Mouse (Mus musculus): ENCODE data around the gene Ap1s1. TPM values are rescaled to one million over a fixed set of nuclear protein-coding genes. Genes with fewer than 3 reads are reported as not detected.

The Ap1s1 gene
- polyA plus RNA-seq, 1 experiment from 2014 or later, result 191 TPM

DNA sequence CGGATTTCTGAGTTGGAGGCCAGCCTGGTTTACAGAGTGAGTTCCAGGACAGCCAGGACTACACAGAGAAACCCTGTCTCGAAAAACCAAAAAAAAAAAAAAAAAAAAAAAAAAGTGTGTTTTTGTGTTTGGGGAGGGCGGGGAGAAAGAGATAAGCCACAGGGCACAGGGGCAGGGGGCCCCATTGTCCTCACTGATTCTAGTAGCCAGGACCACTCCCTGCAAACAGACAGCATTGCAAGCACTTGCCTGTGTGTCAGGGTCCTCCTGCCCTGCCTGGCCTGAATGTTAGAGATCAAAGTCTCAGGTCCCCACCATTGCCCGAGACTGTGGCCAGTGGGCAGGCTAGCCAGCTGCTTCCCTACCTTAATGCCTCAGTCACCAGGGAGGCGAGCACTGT lies 46.5 kb downstream of the Ap1s1 start:
- Histone ChIP-seq H3K4me1 (ENCODE audit: insufficient read depth) (peaks cover 10% of the 10 kb centered on the region; the same call in 1 of the 2 replicates), H3K4me3 (ENCODE audit: low read depth, low read length) (no peak overlapping the region), H3K27me3 (ENCODE audit: insufficient read depth, low read length) (no peaks in the 10 kb centered on the region), H3K4me2 (no peak overlapping the region), H3K36me3 (ENCODE audit: insufficient read depth) (peaks cover 17% of the 10 kb centered on the region), H3K27ac (ENCODE audit: low read depth) (no peak overlapping the region), H3K9ac (no peak overlapping the region), H3K9me3 (ENCODE audit: low read depth, low read length) (no peaks in the 10 kb centered on the region)
- WGBS, result 60% methylated on average over 4 of the region's 5 CpGs
- DNase-seq (no peak), ATAC-seq (ENCODE audit: insufficient read depth) (no peak)
- no peak for TF ChIP-seq CTCF (IDR thresholded peaks at IDR 0.05; ENCODE audit: low read depth)

DNA sequence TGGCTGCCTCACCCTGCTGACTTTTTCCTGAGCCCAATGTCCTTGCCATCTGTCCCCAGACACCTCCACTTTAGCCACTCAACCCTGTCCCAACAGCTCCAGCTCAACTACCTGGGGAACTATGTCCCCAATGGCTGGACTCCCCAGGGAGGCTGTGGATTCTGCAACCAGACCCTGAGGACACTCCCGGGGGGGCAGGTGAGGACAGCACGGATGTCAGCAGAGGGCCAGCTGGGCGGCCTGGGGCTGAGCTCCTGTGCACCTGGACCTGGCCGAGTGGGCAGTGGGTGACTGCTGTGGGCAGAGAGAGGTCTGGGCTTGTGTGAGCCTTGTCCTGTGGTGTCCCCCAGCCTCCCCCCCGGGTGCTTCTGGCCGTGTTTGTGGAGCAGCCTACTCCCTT lies 56.1 kb downstream of the Ap1s1 start:
- Histone ChIP-seq H3K4me3 (ENCODE audit: low read depth, low read length) (no peak overlapping the region), H3K9ac (no peak overlapping the region), H3K36me3 (ENCODE audit: insufficient read depth) (peaks cover 55% of the 10 kb centered on the region), H3K4me2 (no peak overlapping the region), H3K27me3 (ENCODE audit: insufficient read depth, low read length) (no peaks in the 10 kb centered on the region), H3K27ac (ENCODE audit: low read depth) (no peak overlapping the region), H3K9me3 (ENCODE audit: low read depth, low read length) (no peaks in the 10 kb centered on the region), H3K4me1 (ENCODE audit: insufficient read depth) (peaks cover 4% of the 10 kb centered on the region)
- TF ChIP-seq CTCF (IDR thresholded peaks at IDR 0.05; ENCODE audit: low read depth), result no peak
- 89% methylated on average over 6 of the region's 6 CpGs for WGBS
- ATAC-seq (ENCODE audit: insufficient read depth) (no peak), DNase-seq (no peak)

- ATAC-seq (ENCODE audit: insufficient read depth) (no peak), DNase-seq (peak; percentile 69)
- Histone ChIP-seq H3K9ac (peak overlapping the region; percentile 96), H3K9me3 (ENCODE audit: low read depth, low read length) (no peaks in the 10 kb centered on the region), H3K36me3 (ENCODE audit: insufficient read depth) (peaks cover 47% of the 10 kb centered on the region), H3K27me3 (ENCODE audit: insufficient read depth, low read length) (no peaks in the 10 kb centered on the region), H3K4me1 (ENCODE audit: insufficient read depth) (peaks cover 4% of the 10 kb centered on the region), H3K4me3 (ENCODE audit: low read depth, low read length) (peak overlapping the region; percentile 86), H3K27ac (ENCODE audit: low read depth) (no peak overlapping the region), H3K4me2 (peak overlapping the region; percentile 72)
- TF ChIP-seq CTCF (IDR thresholded peaks at IDR 0.05; ENCODE audit: low read depth), result no peak
- 41% methylated on average over 7 of the region's 7 CpGs for WGBS
These were observed 57.5 kb downstream of the Ap1s1 start for GRCm38 (mm10) chr5:136988420-136988819.

- no peaks in the 10 kb centered on the region for H3K9me3 ChIP-seq (ENCODE audit: low read depth, low read length)
- ATAC-seq (ENCODE audit: insufficient read depth) (0 out of 2 replicates have a peak, but pooled peaks have one; percentile 1), DNase-seq (peak; percentile 13)
- peaks cover 41% of the 10 kb centered on the region for H3K36me3 ChIP-seq (ENCODE audit: insufficient read depth)
- peak within 1 kb of the TSS; percentile 86 for H3K4me3 ChIP-seq (ENCODE audit: low read depth, low read length)
- H3K4me2 ChIP-seq, result peak within 1 kb of the TSS; percentile 72
- no peaks in the 10 kb centered on the region for H3K27me3 ChIP-seq (ENCODE audit: insufficient read depth, low read length)
- H3K27ac ChIP-seq (ENCODE audit: low read depth), result peak within 1 kb of the TSS; percentile 98
- H3K9ac ChIP-seq, result peak within 1 kb of the TSS; percentile 96
- 2% methylated on average over 12 of the region's 12 CpGs for WGBS
- H3K4me1 ChIP-seq (ENCODE audit: insufficient read depth), result peaks cover 4% of the 10 kb centered on the region
- TF ChIP-seq CTCF (IDR thresholded peaks at IDR 0.05; ENCODE audit: low read depth), result no peak
These were observed 58.0 kb downstream of the Ap1s1 start, which contains the start of gene Znhit1 for GRCm38 (mm10) chr5:136987934-136988271. Gene Znhit1 (minus strand): TSS chr5:136988021.

GRCm38 (mm10) chr5:136987138-136987933 lies 58.6 kb downstream of the Ap1s1 start:
- no peaks in the 10 kb centered on the region for H3K9me3 ChIP-seq (ENCODE audit: low read depth, low read length)
- no peak for TF ChIP-seq CTCF (IDR thresholded peaks at IDR 0.05; ENCODE audit: low read depth)
- peak overlapping the region; percentile 98 for H3K27ac ChIP-seq (ENCODE audit: low read depth)
- DNase-seq, result peak; percentile 85
- peak overlapping the region; percentile 96 for H3K9ac ChIP-seq
- peak overlapping the region; percentile 86 for H3K4me3 ChIP-seq (ENCODE audit: low read depth, low read length)
- peak overlapping the region; percentile 72 for H3K4me2 ChIP-seq
- H3K36me3 ChIP-seq (ENCODE audit: insufficient read depth), result peaks cover 37% of the 10 kb centered on the region
- ATAC-seq (ENCODE audit: insufficient read depth), result peak; percentile 65
- WGBS, result under 1% methylated on average over 67 of the region's 67 CpGs
- H3K4me1 ChIP-seq (ENCODE audit: insufficient read depth), result peaks cover 4% of the 10 kb centered on the region
- no peaks in the 10 kb centered on the region for H3K27me3 ChIP-seq (ENCODE audit: insufficient read depth, low read length)

DNA sequence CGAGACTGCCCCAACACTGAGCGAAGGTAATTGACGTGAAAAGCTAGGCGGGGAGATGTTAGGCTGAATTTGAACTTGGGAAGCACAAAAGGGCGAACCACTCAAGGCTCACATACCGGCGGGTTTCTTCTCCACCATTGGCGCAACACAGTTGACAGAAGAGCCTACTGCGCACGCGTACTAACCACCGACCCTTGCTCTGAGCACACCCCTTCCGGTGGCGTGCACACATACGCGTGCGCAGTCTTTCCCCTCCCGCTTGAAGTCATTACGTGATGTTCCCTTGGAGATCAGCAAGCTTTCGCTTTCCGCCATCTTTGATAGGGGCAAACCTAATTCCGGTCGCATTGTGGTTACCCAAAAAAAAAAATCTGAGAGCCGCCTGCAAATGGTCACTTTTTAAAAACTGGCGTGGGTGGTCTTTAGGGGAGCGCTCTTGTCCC lies 59.2 kb downstream of the Ap1s1 start, which contains the start of gene Plod3:
Plod3 (plus strand) TSS at position 325 of the 443 bp plus-strand sequence.
- DNase-seq (peak; percentile 100), ATAC-seq (ENCODE audit: insufficient read depth) (peak; percentile 88)
- Histone ChIP-seq H3K4me3 (ENCODE audit: low read depth, low read length) (peak within 1 kb of the TSS; percentile 86), H3K27me3 (ENCODE audit: insufficient read depth, low read length) (no peaks in the 10 kb centered on the region), H3K9ac (peak within 1 kb of the TSS; percentile 96), H3K36me3 (ENCODE audit: insufficient read depth) (peaks cover 36% of the 10 kb centered on the region), H3K9me3 (ENCODE audit: low read depth, low read length) (no peaks in the 10 kb centered on the region), H3K4me1 (ENCODE audit: insufficient read depth) (peaks cover 4% of the 10 kb centered on the region), H3K4me2 (peak within 1 kb of the TSS; percentile 72), H3K27ac (ENCODE audit: low read depth) (peak within 1 kb of the TSS; percentile 98)
- under 1% methylated on average over 26 of the region's 26 CpGs for WGBS
- TF ChIP-seq CTCF (IDR thresholded peaks at IDR 0.05; ENCODE audit: low read depth), result no peak; the same call in 1 of the 2 replicates

MicroRNAs within 50 kb of the gene (microRNA counts, 519-probe panel; counts per million panel counts)
- microRNA mmu-miR-702, result 30.5 counts per million

Small RNAs within 50 kb of the gene (microRNA-seq; reads per million reads assigned to microRNA genes)
- gene Mir702 (ENCODE audit: borderline number of aligned reads), result 35.2 reads per million, percentile 38 among the genes with 10 or more reads in this experiment

Other genes starting within 250 kb of the Ap1s1 start
- 9.0 and 11.7 TPM in 2 replicates for gene Col26a1, start 162.9 kb downstream of the Ap1s1 start, polyA plus RNA-seq (2014; fragmentation: Nextera tagmentation; extraction: Ambion mirVana)
- 72.2 and 78.1 TPM in 2 replicates for gene Ift22, start 138.0 kb downstream of the Ap1s1 start, polyA plus RNA-seq (2014; fragmentation: Nextera tagmentation; extraction: Ambion mirVana)
- 306 and 314 TPM in 2 replicates for gene Fis1, start 92.9 kb downstream of the Ap1s1 start, polyA plus RNA-seq (2014; fragmentation: Nextera tagmentation; extraction: Ambion mirVana)
- gene Cldn15, start 79.5 kb downstream of the Ap1s1 start, polyA plus RNA-seq (2014; fragmentation: Nextera tagmentation; extraction: Ambion mirVana), result 5.3 and 5.7 TPM in 2 replicates
- gene Plod3, start 59.1 kb downstream of the Ap1s1 start, polyA plus RNA-seq (2014; fragmentation: Nextera tagmentation; extraction: Ambion mirVana), result 43.5 and 43.7 TPM in 2 replicates
- gene Znhit1, start 58.1 kb downstream of the Ap1s1 start, polyA plus RNA-seq (2014; fragmentation: Nextera tagmentation; extraction: Ambion mirVana), result 88.9 and 97.4 TPM in 2 replicates
- 0.12 and 0.13 TPM in 2 replicates for gene Vgf, start 19.7 kb downstream of the Ap1s1 start, polyA plus RNA-seq (2014; fragmentation: Nextera tagmentation; extraction: Ambion mirVana)
- gene Serpine1, start 26.1 kb upstream of the Ap1s1 start, polyA plus RNA-seq (2014; fragmentation: Nextera tagmentation; extraction: Ambion mirVana), result 0.47 and 0.86 TPM in 2 replicates
- 11.5 and 11.8 TPM in 2 replicates for gene Trim56, start 70.1 kb upstream of the Ap1s1 start, polyA plus RNA-seq (2014; fragmentation: Nextera tagmentation; extraction: Ambion mirVana)
- gene Muc3, start 103.2 kb upstream of the Ap1s1 start, polyA plus RNA-seq (2014; fragmentation: Nextera tagmentation; extraction: Ambion mirVana), result not detected in 2 replicates
- not detected in 2 replicates for gene Muc3a, start 166.3 kb upstream of the Ap1s1 start, polyA plus RNA-seq (2014; fragmentation: Nextera tagmentation; extraction: Ambion mirVana)
- gene Ache, start 241.4 kb upstream of the Ap1s1 start, polyA plus RNA-seq (2014; fragmentation: Nextera tagmentation; extraction: Ambion mirVana), result 0.93 and 1.3 TPM in 2 replicates
- 4.4 and 4.6 TPM in 2 replicates for gene Ufsp1, start 248.5 kb upstream of the Ap1s1 start, polyA plus RNA-seq (2014; fragmentation: Nextera tagmentation; extraction: Ambion mirVana)